Mouse (Mus musculus) testis, adult 2 months (tissue): ENCODE results near the gene Mmp19. TPM values are rescaled to one million over a fixed set of nuclear protein-coding genes. Genes with fewer than 3 reads are reported as not detected.

Experiments used
- H3K27ac ChIP-seq: fragments of 200-500 bp; 2 replicates; pipeline ENCODE4 v1.5.1; 2012; ENCODE audit warnings: low read depth, low read length; ENCODE audit not compliant: control insufficient read depth, insufficient read depth
- H3K27me3 ChIP-seq: fragments of 200-500 bp; 2 replicates; pipeline ENCODE4 v1.6.1; 2012; ENCODE audit warnings: mild to moderate bottlenecking, low read length, moderate library complexity; ENCODE audit not compliant: control insufficient read depth, insufficient read depth
- H3K36me3 ChIP-seq: fragments of 200-500 bp; 2 replicates; pipeline ENCODE4 v1.6.1; 2012; ENCODE audit warnings: mild to moderate bottlenecking, low read length; ENCODE audit not compliant: control insufficient read depth, insufficient read depth
- H3K4me1 ChIP-seq: fragments of 200-500 bp; 2 replicates; pipeline ENCODE4 v1.6.1; 2012; ENCODE audit warnings: low read length; ENCODE audit not compliant: control insufficient read depth, insufficient read depth
- H3K4me3 ChIP-seq: fragments of 200-500 bp; 2 replicates; pipeline ENCODE4 v1.5.1; 2012; ENCODE audit warnings: low read depth, mild to moderate bottlenecking, low read length, moderate library complexity, mixed read lengths; ENCODE audit not compliant: control insufficient read depth
- CTCF ChIP-seq: fragments of 200-500 bp; IDR thresholded peaks from 2 replicates; pipeline ENCODE4 v1.5.1; 2012; ENCODE audit warnings: low read depth, mild to moderate bottlenecking, inconsistent platforms, low read length, moderate library complexity; ENCODE audit not compliant: control insufficient read depth, insufficient read depth, insufficient replicate concordance
- POLR2A ChIP-seq: fragments of 200-500 bp; IDR thresholded peaks from 2 replicates; pipeline ENCODE4 v1.6.1; 2012; ENCODE audit warnings: low read depth, mild to moderate bottlenecking, inconsistent platforms, low read length, moderate library complexity; ENCODE audit not compliant: control insufficient read depth
- polyA plus RNA-seq: library from polyadenylated mRNA; depleted of rRNA; stranded (reverse); fragments of >200 nt; gene quantifications from 2 replicates; pipeline ENCODE4 v1.2.3, GENCODE M21; 2012

Mmp19 gene
- polyA plus RNA-seq, 1 experiment = 1.6 TPM

GRCm38 (mm10) chr10:128779011-128779795, 11.5 kb upstream of the Mmp19 start:
- H3K4me3 ChIP-seq = no peak overlapping the region
- TF ChIP-seq POLR2A (no peak), CTCF (no peak)
- H3K27ac ChIP-seq = peak overlapping the region; percentile 67
- no peaks in the 10 kb centered on the region; the same call in 1 of the 2 replicates for H3K4me1 ChIP-seq
- H3K36me3 ChIP-seq = no peaks in the 10 kb centered on the region
- no peaks in the 10 kb centered on the region for H3K27me3 ChIP-seq

- Histone ChIP-seq H3K4me3 (no peak overlapping the region), H3K27ac (no peak overlapping the region)
Measured at GRCm38 (mm10) chr10:128780200-128780599, 10.5 kb upstream of the Mmp19 start.

GRCm38 (mm10) chr10:128792041-128792440, 1.3 kb downstream of the Mmp19 start:
- Histone ChIP-seq H3K4me3 (no peak overlapping the region), H3K27ac (no peak overlapping the region), H3K27me3 (no peaks in the 10 kb centered on the region), H3K36me3 (no peaks in the 10 kb centered on the region), H3K4me1 (no peaks in the 10 kb centered on the region; the same call in 1 of the 2 replicates)
- no peak for TF ChIP-seq CTCF
- TF ChIP-seq POLR2A = no peak

More at GRCm38 (mm10) chr10:128780200-128780599, 10.5 kb upstream of the Mmp19 start:
- TF ChIP-seq POLR2A = no peak
- no peak for TF ChIP-seq CTCF
- H3K4me1 ChIP-seq = no peaks in the 10 kb centered on the region; the same call in 1 of the 2 replicates
- H3K27me3 ChIP-seq = no peaks in the 10 kb centered on the region
- no peaks in the 10 kb centered on the region for H3K36me3 ChIP-seq

- no peak overlapping the region for H3K4me3 ChIP-seq
- no peaks in the 10 kb centered on the region; the same call in 1 of the 2 replicates for H3K4me1 ChIP-seq
- H3K27me3 ChIP-seq = no peaks in the 10 kb centered on the region
- H3K36me3 ChIP-seq = no peaks in the 10 kb centered on the region
- TF ChIP-seq POLR2A (no peak), CTCF (no peak)
- H3K27ac ChIP-seq = no peak overlapping the region
Measured at GRCm38 (mm10) chr10:128793258-128793657, 2.5 kb downstream of the Mmp19 start.

- Histone ChIP-seq H3K36me3 (no peaks in the 10 kb centered on the region), H3K4me1 (no peaks in the 10 kb centered on the region; the same call in 1 of the 2 replicates)
- no peak for TF ChIP-seq POLR2A
- TF ChIP-seq CTCF = no peak
Measured at GRCm38 (mm10) chr10:128794391-128794790, 3.7 kb downstream of the Mmp19 start.

GRCm38 (mm10) chr10:128795581-128795980, 4.9 kb downstream of the Mmp19 start:
- H3K27me3 ChIP-seq = no peaks in the 10 kb centered on the region
- H3K36me3 ChIP-seq = no peaks in the 10 kb centered on the region
- TF ChIP-seq POLR2A (no peak), CTCF (no peak)

More at GRCm38 (mm10) chr10:128794391-128794790, 3.7 kb downstream of the Mmp19 start:
- H3K27me3 ChIP-seq = no peaks in the 10 kb centered on the region
- H3K4me3 ChIP-seq = peak overlapping the region; percentile 9; the same call in 1 of the 2 replicates
- H3K27ac ChIP-seq = no peak overlapping the region

GRCm38 (mm10) chr10:128798676-128799075, 8.0 kb downstream of the Mmp19 start:
- no peak overlapping the region for H3K27ac ChIP-seq
- no peak for TF ChIP-seq CTCF
- TF ChIP-seq POLR2A = no peak
- peaks cover 5% of the 10 kb centered on the region for H3K4me1 ChIP-seq
- no peaks in the 10 kb centered on the region for H3K36me3 ChIP-seq
- H3K4me3 ChIP-seq = no peak overlapping the region
- no peaks in the 10 kb centered on the region for H3K27me3 ChIP-seq

More at GRCm38 (mm10) chr10:128795581-128795980, 4.9 kb downstream of the Mmp19 start:
- H3K4me3 ChIP-seq = no peak overlapping the region
- no peaks in the 10 kb centered on the region; the same call in 1 of the 2 replicates for H3K4me1 ChIP-seq
- H3K27ac ChIP-seq = no peak overlapping the region

- no peaks in the 10 kb centered on the region for H3K27me3 ChIP-seq
- no peaks in the 10 kb centered on the region for H3K36me3 ChIP-seq
- H3K4me3 ChIP-seq = no peak overlapping the region
- H3K4me1 ChIP-seq = peaks cover 18% of the 10 kb centered on the region
- H3K27ac ChIP-seq = no peak overlapping the region
- no peak for TF ChIP-seq CTCF
- no peak for TF ChIP-seq POLR2A
Measured at GRCm38 (mm10) chr10:128801981-128802495, 11.3 kb downstream of the Mmp19 start.
